Mouse (Mus musculus) limb, embryonic 12.5 days (tissue): ENCODE data around the gene Dnajc2. TPM values are rescaled to one million over a fixed set of nuclear protein-coding genes. Genes with fewer than 3 reads are reported as not detected.
"Not testable (repeated sequence)": the region's sequence is repeated elsewhere in the genome, so short reads cannot be mapped to it uniquely, and the experiment has no call there.

Experiments used
- ATAC-seq: fragments of 200-750 bp; cut with Nextera tagmentation; 2 replicates; pipeline ENCODE4 v1.8.0; 2017; ENCODE audit warnings: low read depth, moderate TSS enrichment; ENCODE audit not compliant: insufficient number of reproducible peaks, insufficient read depth, low FRiP score, low TSS enrichment
- H3K27ac ChIP-seq: fragments of 300-500 bp; sonication (generic); 2 replicates; pipeline ENCODE4 v1.5.1; 2016; ENCODE audit warnings: mild to moderate bottlenecking, moderate library complexity
- H3K27me3 ChIP-seq: fragments of 300-500 bp; sonication (generic); 2 replicates; pipeline ENCODE4 v1.6.1; 2016; ENCODE audit warnings: mild to moderate bottlenecking, moderate library complexity
- H3K36me3 ChIP-seq: fragments of 300-500 bp; sonication (generic); 2 replicates; pipeline ENCODE4 v1.6.1; 2016; ENCODE audit warnings: mild to moderate bottlenecking, moderate library complexity
- H3K4me1 ChIP-seq: fragments of 300-500 bp; sonication (generic); replicated peaks from 2 replicates; pipeline ENCODE4 v1.6.1; 2016
- H3K4me2 ChIP-seq: fragments of 300-500 bp; sonication (generic); 2 replicates; pipeline ENCODE4 v1.6.1; 2016; ENCODE audit warnings: mild to moderate bottlenecking, moderate library complexity
- H3K4me3 ChIP-seq: fragments of 300-500 bp; sonication (generic); replicated peaks from 2 replicates; pipeline ENCODE4 v1.5.1; 2016; ENCODE audit warnings: mild to moderate bottlenecking
- H3K9ac ChIP-seq: fragments of 300-500 bp; sonication (generic); replicated peaks from 2 replicates; pipeline ENCODE4 v1.6.1; 2016; ENCODE audit warnings: mild to moderate bottlenecking, moderate library complexity
- H3K9me3 ChIP-seq: fragments of 300-500 bp; sonication (generic); 2 replicates; pipeline ENCODE4 v1.6.1; 2016; ENCODE audit warnings: mild to moderate bottlenecking, moderate library complexity
- WGBS: fragments of 180-500 bp; shearing (Covaris S2); methylation state at CpG from one replicate; pipeline ENCODE4 v1.1.7; 2016; 5-methylcytosine and 5-hydroxymethylcytosine counted together
- polyA plus RNA-seq: library from polyadenylated mRNA; unstranded; fragments of >200 nt; fragmentation: Nextera tagmentation; extraction: Ambion mirVana; gene quantifications from 2 replicates; pipeline ENCODE4 v1.2.1, GENCODE M21; 2016

The Dnajc2 gene
- polyA plus RNA-seq, 1 experiment from 2014 or later: 81.9 TPM

GRCm38 (mm10) chr5:21724427-21724826 is 60.6 kb downstream of the Dnajc2 start:
- WGBS: 67% methylated on average over 1 of the region's 1 CpGs
- H3K9me3 ChIP-seq: no peaks in the 10 kb centered on the region
- H3K9ac ChIP-seq: no peak overlapping the region
- no peaks in the 10 kb centered on the region for H3K36me3 ChIP-seq
- peaks cover 11% of the 10 kb centered on the region for H3K4me1 ChIP-seq
- no peak for ATAC-seq
- H3K4me2 ChIP-seq: no peak overlapping the region
- H3K4me3 ChIP-seq: no peak overlapping the region
- H3K27ac ChIP-seq: peak overlapping the region; percentile 78; the same call in 1 of the 2 replicates
- H3K27me3 ChIP-seq: no peaks in the 10 kb centered on the region

GRCm38 (mm10) chr5:21719209-21719608 is 65.8 kb downstream of the Dnajc2 start:
- Histone ChIP-seq H3K27ac (no peak overlapping the region), H3K4me3 (no peak overlapping the region), H3K27me3 (no peaks in the 10 kb centered on the region), H3K4me2 (no peak overlapping the region), H3K9ac (no peak overlapping the region), H3K4me1 (peaks cover 6% of the 10 kb centered on the region; the same call in 1 of the 2 replicates), H3K36me3 (no peaks in the 10 kb centered on the region), H3K9me3 (no peaks in the 10 kb centered on the region)
- WGBS: 87% methylated on average over 2 of the region's 2 CpGs
- no peak for ATAC-seq

- Histone ChIP-seq H3K4me1 (peaks cover 12% of the 10 kb centered on the region; the same call in 1 of the 2 replicates), H3K4me3 (no peak overlapping the region), H3K9ac (no peak overlapping the region), H3K4me2 (no peak overlapping the region), H3K36me3 (no peaks in the 10 kb centered on the region), H3K9me3 (no peaks in the 10 kb centered on the region), H3K27me3 (no peaks in the 10 kb centered on the region), H3K27ac (no peak overlapping the region)
- ATAC-seq: no peak
- 87% methylated on average over 5 of the region's 5 CpGs for WGBS
Observed at GRCm38 (mm10) chr5:21718546-21718945, 66.5 kb downstream of the Dnajc2 start.

- Histone ChIP-seq H3K36me3 (no peaks in the 10 kb centered on the region), H3K4me2 (no peak overlapping the region), H3K4me1 (peaks cover 12% of the 10 kb centered on the region; the same call in 1 of the 2 replicates), H3K27me3 (no peaks in the 10 kb centered on the region), H3K9ac (no peak overlapping the region), H3K27ac (no peak overlapping the region), H3K9me3 (no peaks in the 10 kb centered on the region), H3K4me3 (no peak overlapping the region)
- no peak for ATAC-seq
- WGBS: 88% methylated on average over 10 of the region's 10 CpGs
Observed at GRCm38 (mm10) chr5:21717165-21717715, 67.8 kb downstream of the Dnajc2 start.

GRCm38 (mm10) chr5:21714447-21714846 is 70.6 kb downstream of the Dnajc2 start:
- H3K27ac ChIP-seq: no peak overlapping the region
- no peak overlapping the region for H3K9ac ChIP-seq
- ATAC-seq: no peak
- 93% methylated on average over 4 of the region's 4 CpGs for WGBS
- H3K4me3 ChIP-seq: no peak overlapping the region
- H3K4me2 ChIP-seq: no peak overlapping the region
- no peaks in the 10 kb centered on the region for H3K36me3 ChIP-seq
- H3K27me3 ChIP-seq: no peaks in the 10 kb centered on the region
- H3K9me3 ChIP-seq: no peaks in the 10 kb centered on the region
- peaks cover 5% of the 10 kb centered on the region; the same call in 1 of the 2 replicates for H3K4me1 ChIP-seq

- no peak overlapping the region for H3K9ac ChIP-seq
- H3K4me2 ChIP-seq: no peak overlapping the region
- H3K4me3 ChIP-seq: no peak overlapping the region
- H3K27me3 ChIP-seq: no peaks in the 10 kb centered on the region
- no peaks in the 10 kb centered on the region for H3K36me3 ChIP-seq
- H3K4me1 ChIP-seq: peaks cover 5% of the 10 kb centered on the region; the same call in 1 of the 2 replicates
- 72% methylated on average over 13 of the region's 13 CpGs for WGBS
- peaks cover 5% of the 10 kb centered on the region; the same call in 1 of the 2 replicates for H3K9me3 ChIP-seq
- no peak for ATAC-seq
- H3K27ac ChIP-seq: no peak overlapping the region
Observed at GRCm38 (mm10) chr5:21712127-21712715, 72.8 kb downstream of the Dnajc2 start.

GRCm38 (mm10) chr5:21708011-21708410 is 77.0 kb downstream of the Dnajc2 start:
- not testable (repeated sequence) for ATAC-seq, H3K4me1 ChIP-seq, H3K36me3 ChIP-seq, H3K4me2 ChIP-seq, H3K27ac ChIP-seq, H3K9ac ChIP-seq, H3K9me3 ChIP-seq, H3K4me3 ChIP-seq, H3K27me3 ChIP-seq
- WGBS: 94% methylated on average over 8 of the region's 8 CpGs

Other genes with a start within 250 kb of the Dnajc2 start
- gene Lrrc17, start 241.7 kb downstream of the Dnajc2 start, polyA plus RNA-seq: 51.3 and 61.0 TPM in 2 replicates
- 0.13 and 0.26 TPM in 2 replicates for gene Fbxl13, start 139.6 kb downstream of the Dnajc2 start, polyA plus RNA-seq
- gene Armc10, start 139.4 kb downstream of the Dnajc2 start, polyA plus RNA-seq: 60.9 and 62.0 TPM in 2 replicates
- 2.8 and 3.2 TPM in 2 replicates for gene Napepld, start 83.9 kb downstream of the Dnajc2 start, polyA plus RNA-seq
- 84.8 and 91.8 TPM in 2 replicates for gene Pmpcb, start 48.1 kb downstream of the Dnajc2 start, polyA plus RNA-seq
- gene Psmc2, start within 50 bp of the Dnajc2 start, polyA plus RNA-seq: 194 and 207 TPM in 2 replicates
- 0.10 and 0.20 TPM in 2 replicates for gene Slc26a5, start 80.4 kb upstream of the Dnajc2 start, polyA plus RNA-seq